In the genomic region with DNA sequence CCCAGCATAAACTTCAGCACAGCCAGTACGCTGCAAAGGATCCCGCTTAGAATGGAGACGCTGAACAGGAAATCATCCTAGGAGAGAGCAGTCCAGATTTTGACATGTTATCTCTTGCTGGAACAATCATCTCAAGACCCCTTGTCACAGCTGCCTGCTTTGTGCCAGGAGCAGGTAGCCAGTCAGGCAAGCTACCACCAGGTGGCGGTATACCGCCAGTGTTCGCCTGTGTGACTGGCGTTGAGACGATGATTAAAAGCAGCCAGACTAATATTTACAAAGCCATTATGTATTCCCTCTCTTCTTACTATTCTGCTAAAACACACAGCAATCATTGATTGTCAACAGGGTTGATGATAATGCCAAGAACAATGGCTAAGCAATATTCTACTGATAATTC, we compare ENCODE assay signal across 9 mouse cellular contexts.
DNase-seq lines count a peak whose midpoint lies in the region; ATAC-seq and TF ChIP-seq lines count a peak whose summit lies in the region.
"Had no signal": no experiment of that assay in that cellular context is flagged by ENCODE, and none has a peak within 500 bp of the region (broad histone marks: within the 10 kb centered on the region; RNA-seq: fewer than 3 reads in every experiment).

No protein-coding gene starts in this region.

- no peak overlapping the region for H3K4me3 ChIP-seq in kidney, postnatal 0 days (replicated peaks; ENCODE audit: low read depth, low read length)
- H3K4me3 ChIP-seq in liver, embryonic 13.5 days (replicated peaks) = no peak overlapping the region
- H3K4me3 ChIP-seq in neural tube, embryonic 15.5 days (replicated peaks) = no peak overlapping the region
- H3K4me3 ChIP-seq: embryonic facial prominence, embryonic 12.5 days had no signal

- DNase-seq in 416B (ENCODE audit: low read depth) = peak; percentile 62
- peak; percentile 66 for DNase-seq in adipocyte (ENCODE audit: low spot score)
- DNase-seq in cerebellum, postnatal 4 days (ENCODE audit: low spot score in 2 of 2) = peak; percentile 89 to 91
- peak; percentile 83 for DNase-seq in gastrocnemius, postnatal 10 days
- peak; percentile 79 for DNase-seq in kidney, postnatal 0 days (ENCODE audit: low spot score)
- DNase-seq in liver, embryonic 13.5 days = peak; percentile 34
- DNase-seq in testis, postnatal 10 days (ENCODE audit: low spot score) = peak; percentile 90

- no peaks in the 10 kb centered on the region for H3K4me1 ChIP-seq in kidney, postnatal 0 days (replicated peaks; ENCODE audit: insufficient read depth, low read length)
- H3K4me1 ChIP-seq in liver, embryonic 13.5 days (replicated peaks) = no peaks in the 10 kb centered on the region
- H3K4me1 ChIP-seq in neural tube, embryonic 15.5 days = peaks cover 8% of the 10 kb centered on the region; the same call in 1 of the 2 replicates
- H3K4me1 ChIP-seq: embryonic facial prominence, embryonic 12.5 days had no signal

- WGBS in kidney, postnatal 0 days = 11% methylated on average over 8 of the region's 8 CpGs
- WGBS in liver, embryonic 13.5 days (ENCODE audit: insufficient replicate concordance) = 8% methylated on average over 8 of the region's 8 CpGs
- WGBS in neural tube, embryonic 15.5 days = 6% methylated on average over 8 of the region's 8 CpGs

- H3K27me3 ChIP-seq in kidney, postnatal 0 days (ENCODE audit: insufficient read depth, low read length) = no peaks in the 10 kb centered on the region; the same call in 1 of the 2 replicates
- no peaks in the 10 kb centered on the region for H3K27me3 ChIP-seq in liver, embryonic 13.5 days
- H3K27me3 ChIP-seq in neural tube, embryonic 15.5 days (replicated peaks) = peaks cover 28% of the 10 kb centered on the region
- H3K27me3 ChIP-seq: embryonic facial prominence, embryonic 12.5 days had no signal

- H3K4me2 ChIP-seq in kidney, postnatal 0 days (ENCODE audit: low read length) = no peak overlapping the region
- no peak overlapping the region for H3K4me2 ChIP-seq in liver, embryonic 13.5 days
- no peak overlapping the region for H3K4me2 ChIP-seq in neural tube, embryonic 15.5 days
- H3K4me2 ChIP-seq: embryonic facial prominence, embryonic 12.5 days had no signal

- H3K36me3 ChIP-seq in kidney, postnatal 0 days (ENCODE audit: insufficient read depth, low read length) = no peaks in the 10 kb centered on the region
- no peaks in the 10 kb centered on the region for H3K36me3 ChIP-seq in liver, embryonic 13.5 days
- no peaks in the 10 kb centered on the region for H3K36me3 ChIP-seq in neural tube, embryonic 15.5 days
- H3K36me3 ChIP-seq: embryonic facial prominence, embryonic 12.5 days had no signal

- TF ChIP-seq CTCF in kidney, postnatal 0 days (IDR thresholded peaks at IDR 0.05; ENCODE audit: low read depth) = peak; percentile 94

- H3K27ac ChIP-seq in kidney, postnatal 0 days = no peak overlapping the region
- H3K27ac ChIP-seq in liver, embryonic 13.5 days = no peak overlapping the region
- H3K27ac ChIP-seq in neural tube, embryonic 15.5 days (replicated peaks) = peak overlapping the region; percentile 63; the same call in 1 of the 2 replicates
- H3K27ac ChIP-seq: embryonic facial prominence, embryonic 12.5 days had no signal

- no peak overlapping the region for H3K9ac ChIP-seq in kidney, postnatal 0 days (ENCODE audit: low read depth, low read length)
- H3K9ac ChIP-seq in liver, embryonic 13.5 days = no peak overlapping the region
- no peak overlapping the region for H3K9ac ChIP-seq in neural tube, embryonic 15.5 days (replicated peaks)
- H3K9ac ChIP-seq: embryonic facial prominence, embryonic 12.5 days had no signal

- no peaks in the 10 kb centered on the region for H3K9me3 ChIP-seq in kidney, postnatal 0 days (replicated peaks; ENCODE audit: low read length)
- H3K9me3 ChIP-seq in liver, embryonic 13.5 days (replicated peaks) = no peaks in the 10 kb centered on the region
- no peaks in the 10 kb centered on the region for H3K9me3 ChIP-seq in neural tube, embryonic 15.5 days (replicated peaks)
- H3K9me3 ChIP-seq: embryonic facial prominence, embryonic 12.5 days had no signal

- ATAC-seq in kidney, postnatal 0 days (replicated peaks; ENCODE audit: low FRiP score, low read depth) = no peak
- ATAC-seq in liver, embryonic 13.5 days (ENCODE audit: low read depth) = no peak
- ATAC-seq in neural tube, embryonic 15.5 days (ENCODE audit: low FRiP score) = peak; percentile 72

Comparison
In these comparisons a context has a peak if more than half of its experiments do, and no peak if none do; other contexts are left out.
1. DNase-seq: peak in every context shown above with its lines; median percentile 90 in cerebellum, postnatal 4 days; 90 in testis, postnatal 10 days; 83 in gastrocnemius, postnatal 10 days; 79 in kidney, postnatal 0 days; 66 in adipocyte; 62 in 416B; 34 in liver, embryonic 13.5 days.